Mouse (Mus musculus): ENCODE results near the gene Tas1r3.
A peak's percentile ranks its signal among the peaks of the same experiment; 100 is the strongest.

Gene Tas1r3

GRCm38 (mm10) chr4:155863001-155863400, at the start of gene Tas1r3:
TSS of gene Tas1r3 (minus strand) at chr4:155863362.
- no peak for DNase-seq (ENCODE audit: low read depth in 2 of 2, low spot score in 2 of 2)

GRCm38 (mm10) chr4:155908751-155909150, 45.6 kb upstream of the Tas1r3 start:
- no peak for DNase-seq (ENCODE audit: low read depth in 2 of 2, low spot score in 2 of 2)

- DNase-seq (ENCODE audit: low read depth in 2 of 2, low spot score in 2 of 2): peak in 1 of 2 experiments; percentile 0
Measured at GRCm38 (mm10) chr4:155908281-155908680, 45.1 kb upstream of the Tas1r3 start.

- no peak for DNase-seq (ENCODE audit: low read depth in 2 of 2, low spot score in 2 of 2)
Measured at GRCm38 (mm10) chr4:155907003-155907402, 43.8 kb upstream of the Tas1r3 start.

- peak in 1 of 2 experiments; percentile 0 for DNase-seq (ENCODE audit: low read depth in 2 of 2, low spot score in 2 of 2)
Measured at GRCm38 (mm10) chr4:155906125-155906524, 43.0 kb upstream of the Tas1r3 start.

- no peak for DNase-seq (ENCODE audit: low read depth in 2 of 2, low spot score in 2 of 2)
Measured at GRCm38 (mm10) chr4:155905634-155906033, 42.5 kb upstream of the Tas1r3 start.

GRCm38 (mm10) chr4:155904318-155905102, 41.3 kb upstream of the Tas1r3 start:
- DNase-seq (ENCODE audit: low read depth in 2 of 2, low spot score in 2 of 2): peak in 1 of 2 experiments; percentile 1

GRCm38 (mm10) chr4:155903246-155903645, 40.1 kb upstream of the Tas1r3 start:
- no peak for DNase-seq (ENCODE audit: low read depth in 2 of 2, low spot score in 2 of 2)

GRCm38 (mm10) chr4:155901205-155901604, 38.0 kb upstream of the Tas1r3 start:
- no peak for DNase-seq (ENCODE audit: low read depth in 2 of 2, low spot score in 2 of 2)

GRCm38 (mm10) chr4:155899355-155899754, 36.2 kb upstream of the Tas1r3 start:
- no peak for DNase-seq (ENCODE audit: low read depth in 2 of 2, low spot score in 2 of 2)

- DNase-seq (ENCODE audit: low read depth in 2 of 2, low spot score in 2 of 2): no peak
Measured at GRCm38 (mm10) chr4:155898318-155898717, 35.2 kb upstream of the Tas1r3 start.

GRCm38 (mm10) chr4:155896461-155896860, 33.3 kb upstream of the Tas1r3 start:
- no peak for DNase-seq (ENCODE audit: low read depth in 2 of 2, low spot score in 2 of 2)

GRCm38 (mm10) chr4:155895826-155896225, 32.7 kb upstream of the Tas1r3 start:
- DNase-seq (ENCODE audit: low read depth in 2 of 2, low spot score in 2 of 2): no peak

- no peak for DNase-seq (ENCODE audit: low read depth in 2 of 2, low spot score in 2 of 2)
Measured at GRCm38 (mm10) chr4:155895216-155895615, 32.1 kb upstream of the Tas1r3 start.

GRCm38 (mm10) chr4:155894311-155894881, 31.2 kb upstream of the Tas1r3 start:
- DNase-seq (ENCODE audit: low read depth in 2 of 2, low spot score in 2 of 2): peak; percentile 17 to 32

- DNase-seq (ENCODE audit: low read depth in 2 of 2, low spot score in 2 of 2): no peak
Measured at GRCm38 (mm10) chr4:155893212-155893690, 30.1 kb upstream of the Tas1r3 start.

- DNase-seq (ENCODE audit: low read depth in 2 of 2, low spot score in 2 of 2): no peak
Measured at GRCm38 (mm10) chr4:155892438-155893211, 29.5 kb upstream of the Tas1r3 start.

GRCm38 (mm10) chr4:155892017-155892416, 28.9 kb upstream of the Tas1r3 start:
- peak; percentile 68 to 75 for DNase-seq (ENCODE audit: low read depth in 2 of 2, low spot score in 2 of 2)

- peak; percentile 94 to 98 for DNase-seq (ENCODE audit: low read depth in 2 of 2, low spot score in 2 of 2)
Measured at GRCm38 (mm10) chr4:155891551-155892001, 28.4 kb upstream of the Tas1r3 start, which contains the start of the genes Pusl1 and Acap3. TSS of gene Pusl1 (minus strand) at chr4:155891781. TSS of gene Acap3 (plus strand) at chr4:155891822.

GRCm38 (mm10) chr4:155891011-155891471, 27.9 kb upstream of the Tas1r3 start:
- DNase-seq (ENCODE audit: low read depth in 2 of 2, low spot score in 2 of 2): no peak

- no peak for DNase-seq (ENCODE audit: low read depth in 2 of 2, low spot score in 2 of 2)
Measured at GRCm38 (mm10) chr4:155889316-155889715, 26.2 kb upstream of the Tas1r3 start.
